Mouse (Mus musculus): ENCODE measurements at regions not wholly inside any gene's neighbourhood (a gene's known extent, or its start where the extent isn't known, plus 50 kb on each side); places are given as distances from the start of the nearest gene placed in this dataset.

DNA sequence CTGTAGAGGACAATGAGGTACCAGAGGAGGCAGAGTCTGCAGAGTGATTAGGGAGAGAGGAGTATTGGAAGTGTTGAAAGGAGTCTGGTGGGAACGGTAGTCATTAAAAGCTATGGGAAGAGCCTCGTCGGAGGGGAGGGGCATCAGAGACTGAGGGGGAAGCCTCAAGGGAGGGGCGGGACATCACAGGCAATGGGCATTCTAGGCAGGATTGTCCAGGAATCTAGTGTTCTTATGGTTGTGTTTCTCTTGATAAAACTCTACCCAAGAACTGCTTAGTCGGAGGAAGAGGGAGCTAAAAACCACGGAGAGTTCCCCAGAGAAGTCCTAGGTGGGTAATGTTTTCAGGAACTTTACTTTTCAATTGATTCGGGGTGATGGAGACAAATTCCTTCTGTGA lies 90.2 kb downstream of the Sec23ip start:
- DNase-seq (ENCODE audit: low spot score in 2 of 2), result no peak

DNA sequence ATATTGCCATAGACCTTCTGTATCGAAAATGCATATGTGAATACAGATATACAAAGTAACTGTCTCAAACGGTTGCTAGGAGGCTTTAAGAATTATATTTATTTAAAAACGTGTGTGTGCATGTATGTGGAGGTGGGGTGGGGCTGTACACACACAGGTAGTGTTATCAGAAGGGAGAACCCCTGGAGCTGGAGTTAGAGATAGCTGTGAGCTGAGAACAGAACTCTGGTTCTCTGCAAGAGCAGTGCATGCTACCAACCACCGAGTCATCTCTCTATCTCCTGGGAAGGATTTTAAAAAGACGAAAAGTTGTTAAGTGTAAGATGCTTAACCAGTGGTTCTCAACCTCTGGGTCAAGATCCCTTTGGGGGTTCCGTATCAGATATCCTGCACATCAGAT lies 91.7 kb downstream of the Sec23ip start:
- DNase-seq (ENCODE audit: low spot score in 2 of 2), result no peak

DNA sequence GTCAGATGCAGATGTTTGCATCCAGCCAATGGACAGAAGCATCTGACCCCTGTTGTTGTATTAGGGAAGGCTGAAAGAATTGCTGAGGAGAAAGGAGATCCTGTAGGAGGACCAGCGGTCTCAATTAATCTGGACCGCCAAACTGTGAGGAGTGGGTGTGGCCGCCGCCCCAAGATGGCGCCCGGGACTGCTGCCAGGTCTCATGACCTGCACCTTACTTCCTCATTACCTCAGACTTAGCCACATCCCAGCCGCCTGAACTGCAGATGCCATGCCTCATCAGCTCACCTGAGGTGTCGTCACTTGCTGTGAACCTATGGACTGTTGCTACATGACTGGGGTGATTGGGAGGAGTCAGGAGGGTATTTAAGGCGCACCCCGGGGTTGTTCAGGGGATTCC lies 97.8 kb downstream of the Sec23ip start:
- no peak for DNase-seq (ENCODE audit: low spot score in 2 of 2)

DNA sequence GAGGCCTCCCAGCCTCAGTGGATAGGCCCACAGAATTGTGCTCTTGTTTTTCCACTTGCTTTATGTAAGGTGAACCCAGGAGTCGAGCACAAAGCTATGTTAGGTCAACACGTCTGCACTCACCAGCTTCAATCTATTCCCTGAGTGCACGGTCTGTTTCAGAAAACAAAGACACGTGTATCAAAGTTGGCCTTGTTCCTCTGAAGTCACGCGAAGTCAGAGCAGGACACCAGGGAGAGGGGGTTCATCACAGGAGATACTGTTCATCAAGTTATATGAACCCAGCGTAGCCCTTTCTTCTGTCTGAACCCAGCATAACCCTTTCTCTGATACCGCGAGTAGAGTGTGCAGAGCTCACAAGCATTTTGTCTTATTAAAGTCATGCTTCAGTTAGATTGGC lies 98.8 kb downstream of the Sec23ip start:
- DNase-seq (ENCODE audit: low spot score in 2 of 2), result no peak

DNA sequence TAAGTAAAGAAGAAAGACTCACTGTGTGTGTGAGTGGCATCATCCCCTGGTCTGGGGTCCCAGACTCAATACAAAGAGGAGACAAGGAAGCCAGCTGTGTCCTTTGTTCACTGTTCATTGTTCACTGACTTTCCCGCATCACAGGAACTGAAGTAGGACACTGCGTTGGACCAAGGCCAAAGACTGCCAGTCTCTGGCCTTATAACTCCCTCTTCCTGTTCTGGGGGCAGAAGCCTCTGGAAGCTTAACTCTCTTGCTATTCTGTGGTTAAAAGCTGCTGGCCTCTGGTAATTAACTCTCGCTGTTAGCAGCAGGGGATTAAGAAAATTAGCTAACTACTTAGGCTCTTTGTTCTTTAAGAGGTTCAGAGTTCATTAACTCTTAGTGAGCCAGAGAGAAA lies 104.5 kb downstream of the Sec23ip start:
- DNase-seq (ENCODE audit: low spot score in 2 of 2), result no peak

DNA sequence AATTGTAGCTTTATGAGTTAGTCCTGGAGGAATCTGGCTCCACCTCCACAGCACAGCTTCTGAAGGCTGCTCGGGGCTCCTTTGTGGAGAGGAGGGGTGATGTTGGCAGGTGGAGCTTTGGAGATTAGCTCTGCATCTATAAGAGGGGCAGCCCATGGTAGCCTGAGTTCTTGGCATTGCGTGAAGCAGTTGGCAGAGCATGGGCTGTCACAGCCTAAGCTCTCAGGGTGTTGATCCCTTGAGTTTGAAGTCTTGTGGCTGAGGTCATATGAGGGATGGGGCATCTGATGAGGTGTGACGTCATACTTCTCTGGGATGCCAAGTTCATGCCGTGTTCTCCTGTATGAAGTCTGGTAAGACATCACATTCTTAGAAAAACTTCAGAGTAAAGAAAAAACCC lies 109.5 kb downstream of the Sec23ip start:
- DNase-seq (ENCODE audit: low spot score in 2 of 2), result no peak

DNA sequence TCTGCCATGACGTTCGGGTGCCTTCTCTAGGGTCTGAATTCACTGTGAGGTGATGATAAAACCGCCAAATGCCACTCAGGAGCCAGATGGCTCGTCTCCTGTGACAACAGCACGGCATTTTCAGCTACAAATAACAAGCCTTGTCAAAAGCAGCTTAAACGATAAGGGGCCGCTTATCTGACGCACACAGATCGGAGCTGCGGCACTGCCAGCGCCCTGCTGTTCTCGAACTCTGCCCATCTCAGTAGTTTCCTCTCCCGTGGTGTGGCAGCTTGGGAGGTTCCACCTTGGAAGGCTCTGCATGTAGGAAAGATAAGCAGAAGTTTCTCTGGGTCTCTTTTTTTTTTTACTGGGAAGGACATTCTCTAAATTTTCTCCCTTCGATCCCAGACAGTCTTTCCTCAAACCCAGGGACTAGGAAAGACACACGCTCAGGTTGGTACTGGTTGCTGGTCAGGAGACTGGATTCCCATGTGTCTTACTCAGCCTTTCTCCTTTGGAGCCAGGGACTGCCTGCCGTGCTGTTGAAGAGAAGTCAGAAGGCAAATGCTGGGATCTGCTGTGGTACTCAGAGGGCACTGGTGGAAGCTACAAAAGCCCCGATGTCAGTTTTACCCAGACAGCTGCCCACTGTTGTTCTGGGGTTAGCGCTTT lies 110.1 kb downstream of the Sec23ip start:
- no peak for DNase-seq (ENCODE audit: low spot score in 2 of 2)

DNA sequence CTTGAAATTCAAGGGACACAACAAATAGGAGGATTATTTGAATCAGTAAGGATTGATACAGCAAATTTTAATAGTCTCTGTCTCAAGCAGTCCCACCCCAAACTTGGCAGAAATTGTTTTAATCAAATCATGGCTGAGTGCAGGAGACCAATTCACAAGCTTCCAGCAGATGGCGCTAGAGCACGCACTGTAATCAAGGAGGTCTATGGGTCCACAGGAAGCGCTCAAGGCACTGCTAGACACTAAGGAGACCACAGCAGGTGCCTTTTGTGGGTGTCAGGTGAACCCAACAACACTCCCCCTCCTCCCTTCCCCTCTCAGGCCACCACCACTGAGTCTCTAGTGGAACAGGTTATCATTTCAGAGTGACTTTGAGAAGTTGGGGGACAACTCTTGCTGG lies 115.4 kb downstream of the Sec23ip start:
- peak; percentile 33 to 71 for DNase-seq (ENCODE audit: low spot score in 2 of 2)

DNA sequence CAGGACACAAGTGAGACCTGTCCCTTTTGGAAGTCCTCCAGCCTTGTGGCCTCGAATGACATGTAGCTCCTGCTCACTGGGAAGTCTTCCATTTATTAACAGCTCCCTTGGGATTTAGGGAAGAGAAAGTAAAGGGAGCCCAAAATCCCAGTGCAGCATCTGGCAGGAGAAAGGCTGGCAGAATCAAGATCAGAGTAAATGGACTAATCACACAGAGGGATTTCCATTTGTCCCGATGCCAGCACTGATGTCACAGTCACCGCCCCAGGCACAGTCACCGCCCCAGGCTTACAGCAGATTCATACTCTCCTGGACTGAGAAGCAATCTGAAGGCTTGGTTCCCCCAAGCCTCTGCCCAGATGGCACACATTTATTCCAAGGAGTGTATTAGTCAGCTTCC lies 116.0 kb downstream of the Sec23ip start:
- DNase-seq (ENCODE audit: low spot score in 2 of 2), result peak; percentile 26 to 47

DNA sequence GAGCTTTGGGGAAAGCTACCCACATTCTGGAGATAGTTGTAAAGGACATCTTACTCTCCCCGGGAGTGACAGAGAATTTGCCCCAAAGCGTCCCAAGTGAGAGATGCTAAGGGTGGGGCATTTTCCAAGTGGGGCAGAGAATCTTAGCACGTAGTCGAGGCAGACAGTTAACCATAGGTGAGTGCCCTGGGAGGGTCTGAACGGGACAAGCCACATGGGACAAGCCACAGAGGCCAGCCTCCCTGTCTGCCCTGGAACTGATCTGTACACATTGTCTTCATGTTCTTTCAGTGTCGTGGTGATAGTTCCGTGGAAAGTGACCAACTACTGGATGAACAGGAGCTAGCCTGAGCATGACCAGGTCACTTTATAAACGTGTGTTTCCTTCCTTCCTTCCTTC lies 116.6 kb downstream of the Sec23ip start:
- no peak for DNase-seq (ENCODE audit: low spot score in 2 of 2)

DNA sequence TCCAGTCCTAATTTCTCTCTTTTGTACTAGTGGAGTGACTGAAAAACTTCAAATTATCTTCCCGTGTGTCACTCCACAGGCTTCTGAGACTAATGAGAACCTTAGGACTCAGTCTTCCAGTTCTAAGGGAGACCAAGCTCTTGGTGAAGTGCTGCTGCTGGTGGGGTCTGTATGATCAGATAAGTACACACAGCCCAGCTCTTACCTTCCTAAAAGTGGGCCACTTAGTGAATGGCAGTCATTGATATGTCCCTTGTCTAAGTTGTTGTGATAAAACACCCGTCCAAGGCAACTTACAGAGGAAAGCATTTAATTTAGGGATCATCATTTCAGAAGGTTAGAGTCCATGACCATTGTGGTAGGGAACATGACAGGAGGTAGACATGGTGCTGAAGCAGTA lies 124.1 kb downstream of the Sec23ip start:
- DNase-seq (ENCODE audit: low spot score in 2 of 2), result no peak

DNA sequence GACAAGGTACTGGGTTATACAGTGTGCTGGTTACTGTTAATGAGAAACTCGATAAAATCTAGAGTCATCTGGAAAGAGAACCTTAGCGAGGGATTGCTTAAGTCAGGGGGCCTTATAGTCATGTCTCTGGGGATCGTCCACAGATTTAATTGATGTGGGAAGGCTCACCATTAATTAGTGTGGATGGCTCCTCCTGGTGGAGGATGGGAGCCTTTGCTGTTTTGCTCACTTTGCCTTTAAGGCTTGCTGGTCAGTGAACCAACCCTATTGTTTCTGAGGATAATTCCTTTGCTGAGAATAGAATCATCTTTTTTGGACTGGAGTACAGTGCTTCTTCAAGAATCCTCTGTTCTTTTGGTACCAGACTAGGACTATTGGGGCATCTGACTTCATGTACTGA lies 139.3 kb downstream of the Sec23ip start:
- DNase-seq (ENCODE audit: low spot score in 2 of 2), result no peak

DNA sequence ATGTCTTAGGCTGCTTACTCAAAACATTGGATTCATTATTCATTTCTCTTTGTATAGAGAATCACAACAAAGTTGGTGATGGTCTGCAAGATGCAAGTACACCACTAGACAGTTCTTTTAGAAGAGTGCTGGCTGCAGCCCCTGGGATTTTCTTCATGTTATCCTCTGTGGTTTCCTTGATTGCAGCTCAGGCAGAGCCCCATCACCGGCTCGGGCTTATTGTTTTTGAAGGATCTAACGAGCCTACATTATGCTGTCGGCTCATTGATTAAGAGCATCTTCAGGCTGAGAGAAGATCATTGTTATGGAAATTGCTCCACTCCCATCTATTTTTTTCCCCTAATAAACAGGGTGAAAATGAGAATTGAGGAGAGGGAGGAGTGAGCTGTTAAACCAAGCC lies 140.8 kb downstream of the Sec23ip start:
- no peak for DNase-seq (ENCODE audit: low spot score in 2 of 2)

DNA sequence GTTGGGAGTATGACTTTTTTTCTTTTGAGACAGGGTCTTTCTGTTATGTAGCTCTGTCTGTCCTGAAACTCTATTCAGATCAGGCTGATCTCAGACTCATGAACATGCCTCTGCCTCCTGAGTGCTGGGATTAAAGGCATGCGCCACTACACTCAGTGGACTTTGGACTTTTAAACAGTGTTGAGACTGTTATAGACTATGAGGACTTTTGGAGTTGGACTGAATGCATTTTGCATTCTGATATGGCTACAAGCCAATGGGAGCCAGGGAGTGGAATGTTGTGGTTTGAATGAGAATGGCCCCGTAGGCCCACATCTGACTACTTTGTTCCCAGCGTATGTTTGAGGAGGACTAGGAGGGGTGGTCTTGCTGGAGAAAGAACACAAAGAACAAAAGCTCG lies 165.4 kb downstream of the Sec23ip start:
- no peak for DNase-seq (ENCODE audit: low spot score in 2 of 2)

DNA sequence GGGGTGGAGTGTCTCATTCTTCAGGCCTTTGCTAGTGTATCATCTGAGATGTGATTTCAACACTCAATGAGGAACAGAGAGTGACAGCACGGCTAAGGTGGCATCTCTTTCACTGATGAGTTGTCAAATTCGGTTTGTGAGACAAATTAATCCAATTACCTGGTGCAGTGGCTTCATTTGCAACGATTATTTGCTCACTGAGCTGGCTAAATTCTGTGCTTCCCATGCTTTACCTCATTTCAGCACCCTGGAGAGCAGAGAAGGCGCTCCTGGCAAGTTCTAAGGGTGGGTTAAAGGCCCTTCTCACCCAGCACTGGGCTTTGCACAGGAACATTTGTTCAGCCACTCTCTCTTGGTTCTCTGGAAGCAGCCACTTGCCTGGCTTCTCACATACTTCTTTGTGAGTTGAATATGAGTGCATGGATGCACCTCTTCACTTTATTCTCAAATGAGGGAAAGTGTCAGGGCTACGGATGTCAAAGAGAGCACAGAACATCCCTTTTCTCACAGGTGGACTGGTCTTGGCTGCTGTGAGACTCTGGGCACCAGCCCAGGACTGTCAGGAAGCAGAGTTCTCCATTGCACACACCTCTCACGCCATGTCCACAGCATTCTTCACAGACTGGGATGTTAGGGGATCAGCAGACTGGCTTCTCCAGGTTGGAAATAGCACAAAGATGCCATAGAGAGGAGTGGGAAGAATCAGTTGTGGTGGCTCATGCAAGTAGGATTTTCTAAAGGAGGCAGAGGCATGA lies 193.4 kb downstream of the Sec23ip start:
- DNase-seq (ENCODE audit: low spot score in 2 of 2), result no peak

DNA sequence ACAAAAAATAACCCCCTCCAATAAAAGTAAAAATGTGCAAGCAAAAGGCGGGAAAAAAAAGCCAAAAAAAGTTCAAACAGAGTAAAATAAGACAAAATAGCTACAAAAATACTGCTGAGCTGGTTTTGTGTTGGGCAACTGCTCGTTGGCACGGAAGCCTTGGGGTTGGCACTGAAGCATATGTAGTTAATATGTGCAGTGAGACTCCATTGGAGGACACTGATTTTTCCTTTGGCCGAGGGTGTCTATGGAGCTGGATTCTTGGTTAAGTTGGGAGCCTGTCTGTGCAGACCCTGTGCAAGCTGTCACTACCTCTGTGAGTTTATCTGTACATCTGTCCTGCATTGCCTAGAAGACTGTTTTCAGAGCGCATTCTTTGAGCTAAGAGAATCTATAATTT lies 215.8 kb downstream of the Sec23ip start:
- no peak for DNase-seq (ENCODE audit: low spot score in 2 of 2)

DNA sequence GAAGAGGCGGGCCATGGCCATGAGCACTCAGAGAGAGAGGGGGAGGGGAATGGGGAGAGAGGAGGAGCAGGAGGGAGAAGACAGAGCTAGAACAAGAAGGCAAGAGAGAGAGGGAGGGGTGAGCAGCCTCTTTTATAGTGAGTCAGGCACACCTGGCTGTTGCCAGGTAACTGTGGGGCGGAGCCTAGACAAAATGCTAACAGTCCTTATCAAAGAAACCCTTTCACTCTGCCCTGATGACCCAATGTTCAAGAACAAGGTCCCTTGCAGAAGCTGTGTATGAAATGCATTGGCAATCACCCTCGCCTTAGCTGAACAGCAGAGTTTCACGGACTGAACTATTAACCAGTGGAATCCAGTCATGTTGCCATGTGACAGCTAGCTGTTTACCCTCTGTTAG lies 235.2 kb downstream of the Sec23ip start:
- no peak for DNase-seq (ENCODE audit: low spot score in 2 of 2)

DNA sequence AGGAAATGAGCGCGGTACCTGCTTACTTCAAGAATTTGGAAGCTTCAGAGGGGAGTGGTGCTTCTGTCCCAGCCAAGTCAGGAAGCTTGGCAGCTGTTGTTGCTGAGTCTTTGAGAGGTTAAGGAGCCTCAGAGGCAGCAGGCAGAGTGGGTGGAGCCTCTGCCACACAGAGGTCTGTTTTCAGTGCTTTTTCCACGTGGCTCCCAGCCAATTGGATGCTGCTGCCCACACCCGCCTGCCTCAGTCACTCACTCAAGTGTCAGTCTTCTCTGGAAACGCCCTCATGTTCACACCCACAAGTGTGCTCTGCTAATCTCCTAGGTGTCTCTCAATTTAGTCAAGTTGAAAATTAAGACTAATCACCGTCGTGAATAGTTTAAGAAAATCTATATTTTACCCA lies 236.1 kb downstream of the Sec23ip start:
- no peak for DNase-seq (ENCODE audit: low spot score in 2 of 2)

DNA sequence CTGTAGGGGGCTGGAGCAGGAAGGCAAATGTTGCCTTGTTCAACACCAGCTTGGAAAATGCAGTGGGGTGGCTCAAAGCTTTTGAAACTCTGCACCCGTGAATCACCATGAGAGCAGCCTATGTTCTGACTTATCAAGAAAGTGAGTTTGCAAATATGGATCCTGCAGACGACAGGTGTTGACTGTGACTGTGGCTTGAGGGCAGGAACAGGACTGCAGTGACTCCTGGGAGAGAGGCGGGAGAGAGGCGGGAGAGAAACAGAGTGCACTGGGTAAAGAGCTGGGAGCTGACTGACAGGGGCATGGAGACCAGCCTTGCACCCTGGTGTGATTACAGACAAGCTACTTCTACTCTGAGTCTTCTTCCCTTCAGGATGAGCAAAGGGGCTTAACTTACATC lies 254.0 kb downstream of the Sec23ip start:
- no peak for DNase-seq (ENCODE audit: low spot score in 2 of 2)

DNA sequence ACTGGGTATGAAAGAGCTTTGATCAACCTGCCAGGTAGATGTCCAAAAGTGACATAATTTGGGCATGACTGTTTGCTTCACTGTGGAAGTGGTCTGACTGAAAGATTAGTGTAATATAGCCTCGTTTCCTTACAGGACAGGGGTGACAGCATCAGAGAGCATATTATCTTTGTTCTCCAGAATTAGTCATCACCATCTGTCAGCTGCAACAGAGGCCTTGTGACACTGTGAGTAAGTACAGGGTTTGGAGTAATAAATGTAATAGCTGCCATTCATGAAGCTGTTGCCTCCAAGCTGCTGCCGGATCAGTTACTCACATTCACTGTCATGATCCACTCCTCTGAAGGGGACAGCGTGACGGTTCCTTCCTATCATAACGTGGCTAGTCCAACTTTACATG lies 254.4 kb upstream of the Plpp4 start:
- DNase-seq (ENCODE audit: low spot score in 2 of 2), result no peak

DNA sequence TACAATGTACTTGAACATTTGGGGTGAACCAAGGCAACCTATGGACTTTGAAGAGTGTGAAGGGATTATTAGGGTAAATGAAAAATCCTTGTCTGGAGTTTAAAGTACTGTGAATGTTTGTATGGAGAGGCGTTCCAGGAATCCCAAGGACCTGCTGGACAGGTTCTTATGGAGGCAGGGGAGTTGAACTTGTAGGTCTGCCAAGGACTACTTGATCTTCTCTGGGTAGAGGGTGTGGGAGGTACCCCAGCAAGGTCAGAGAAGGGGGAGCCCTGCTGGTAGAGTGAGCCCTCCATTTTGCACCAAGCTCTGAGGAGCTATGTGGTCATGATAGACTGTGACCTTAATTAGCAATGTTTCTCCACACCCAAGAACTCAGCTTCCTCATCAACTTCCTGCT lies 253.7 kb upstream of the Plpp4 start:
- no peak for DNase-seq (ENCODE audit: low spot score in 2 of 2)

DNA sequence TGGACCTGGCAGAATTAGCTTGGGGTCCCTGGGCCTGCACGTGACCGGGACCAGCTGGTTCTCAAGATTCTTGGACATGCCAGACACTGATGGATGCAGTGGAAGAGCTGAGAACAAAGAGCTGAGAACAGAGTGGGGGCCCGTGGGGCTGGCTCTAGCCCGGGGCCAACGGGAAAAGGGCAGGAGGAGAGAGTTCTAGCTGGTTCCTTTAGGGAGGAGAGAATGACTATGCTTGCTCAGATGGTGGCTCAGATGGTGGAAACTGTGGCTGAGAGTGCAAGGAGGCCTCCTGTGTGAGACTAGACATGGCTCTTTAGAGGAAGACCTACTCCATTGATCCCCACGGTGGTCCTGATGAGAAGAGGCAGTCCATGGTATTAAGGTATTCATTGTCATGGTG lies 240.5 kb upstream of the Plpp4 start:
- no peak for DNase-seq (ENCODE audit: low spot score in 2 of 2)

DNA sequence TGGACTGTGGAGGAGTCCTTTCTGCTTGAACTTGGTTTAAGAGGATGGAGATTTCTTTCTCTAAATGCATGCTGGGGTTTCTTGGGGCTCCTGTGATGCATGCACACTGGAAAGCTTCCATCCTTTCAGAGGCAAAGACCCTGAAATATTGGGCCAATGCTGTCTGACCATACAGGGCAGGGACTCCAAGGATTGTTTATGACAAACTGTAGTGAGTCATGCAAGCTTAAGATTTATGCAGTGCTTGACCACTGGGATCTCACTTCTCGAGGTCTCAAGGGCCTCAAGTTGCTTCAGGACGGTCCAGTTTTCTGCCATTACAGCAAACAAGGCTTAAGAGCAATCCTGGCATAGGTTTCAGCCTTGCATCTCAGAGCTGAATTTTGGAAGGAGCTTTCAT lies 229.7 kb upstream of the Plpp4 start:
- no peak for DNase-seq (ENCODE audit: low spot score in 2 of 2)
